Mouse (Mus musculus) liver, adult 2 months (tissue): Measurements from ENCODE around the gene Clcc1. TPM values are rescaled to one million over a fixed set of nuclear protein-coding genes. Genes with fewer than 3 reads are reported as not detected.
A peak's percentile ranks its signal among the peaks of the same experiment; 100 is the strongest.

Source experiments
- DNase-seq: peaks from one replicate; pipeline ENCODE4 v3.0.0-alpha.2; 2011; ENCODE audit warnings: low read depth, low spot score; ENCODE audit errors: extremely low read depth
- H3K27ac ChIP-seq: fragments of 200-500 bp; replicated peaks from 2 replicates; pipeline ENCODE4 v1.5.1; 2012; ENCODE audit warnings: low read depth, mild to moderate bottlenecking, control low read depth, inconsistent platforms, low read length; ENCODE audit not compliant: insufficient read depth
- H3K27me3 ChIP-seq: fragments of 200-500 bp; 2 replicates; pipeline ENCODE4 v1.6.1; 2012; ENCODE audit warnings: mild to moderate bottlenecking, moderate library complexity, low read length, inconsistent platforms; ENCODE audit not compliant: control insufficient read depth, insufficient read depth
- H3K36me3 ChIP-seq: fragments of 200-500 bp; 2 replicates; pipeline ENCODE4 v1.6.1; 2012; ENCODE audit warnings: low read length, inconsistent platforms; ENCODE audit not compliant: control insufficient read depth, insufficient read depth
- H3K4me1 ChIP-seq: fragments of 200-500 bp; 2 replicates; pipeline ENCODE4 v1.6.1; 2011; ENCODE audit warnings: low read length; ENCODE audit not compliant: control insufficient read depth, insufficient read depth
- H3K4me3 ChIP-seq: fragments of 200-500 bp; 2 replicates; pipeline ENCODE4 v1.5.1; 2011; ENCODE audit warnings: low read depth, mild to moderate bottlenecking, control low read depth, low read length, moderate library complexity; ENCODE audit not compliant: insufficient read depth
- H3K79me2 ChIP-seq: fragments of 200-500 bp; 2 replicates; pipeline ENCODE4 v1.6.1; 2012; ENCODE audit warnings: inconsistent platforms, mild to moderate bottlenecking, low read length, moderate library complexity; ENCODE audit not compliant: control insufficient read depth, insufficient read depth
- H3K9ac ChIP-seq: fragments of 200-500 bp; 2 replicates; pipeline ENCODE4 v1.6.1; 2012; ENCODE audit warnings: low read depth, mild to moderate bottlenecking, control low read depth, inconsistent platforms, low read length
- CTCF ChIP-seq: fragments of 200-500 bp; IDR thresholded peaks from 2 replicates; pipeline ENCODE4 v1.5.1; 2011; ENCODE audit warnings: low read depth, low read length, control low read depth
- POLR2A ChIP-seq: fragments of 200-500 bp; IDR thresholded peaks from 2 replicates; pipeline ENCODE4 v1.6.1; 2011; ENCODE audit warnings: low read length, control low read depth; ENCODE audit not compliant: insufficient read depth; ENCODE audit errors: extremely low read depth
- WGBS: fragments of 180-500 bp; shearing (Covaris S2); methylation state at CpG from one replicate; pipeline ENCODE4 v1.1.7; 2018; 5-methylcytosine and 5-hydroxymethylcytosine counted together
- polyA plus RNA-seq: library from polyadenylated mRNA; depleted of rRNA; stranded (reverse); fragments of >200 nt; gene quantifications from 2 replicates; pipeline ENCODE4 v1.2.3, GENCODE M21; 2012
- total RNA-seq: library from RNA; depleted of rRNA; stranded (reverse); fragments of >200 nt; gene quantifications from 2 replicates; pipeline ENCODE4 v1.2.3, GENCODE M21; 2014

Gene Clcc1
- total and polyA plus RNA-seq, 2 experiments, result 43.9 to 83.4 TPM

DNA sequence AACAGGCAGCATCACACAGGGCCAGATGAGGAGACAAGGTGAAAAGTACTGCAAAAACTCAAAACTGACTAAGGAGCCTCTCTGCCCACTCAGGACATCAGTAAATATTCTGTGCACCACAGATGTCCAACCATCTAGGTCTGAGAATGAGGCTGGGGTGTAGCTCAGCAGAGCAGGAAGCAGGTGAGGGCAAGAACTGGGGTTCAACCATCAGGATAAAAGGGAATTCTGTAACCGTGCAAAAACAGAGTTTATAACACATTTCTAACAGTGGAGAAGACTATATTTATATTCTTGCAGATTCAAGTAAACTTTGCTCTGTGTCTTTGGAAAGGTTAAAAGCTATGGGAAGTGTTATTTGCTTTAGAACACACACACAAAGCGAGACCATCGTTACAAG lies 66.0 kb downstream of the Clcc1 start:
- WGBS, result 54% methylated on average over 3 of the region's 3 CpGs

DNA sequence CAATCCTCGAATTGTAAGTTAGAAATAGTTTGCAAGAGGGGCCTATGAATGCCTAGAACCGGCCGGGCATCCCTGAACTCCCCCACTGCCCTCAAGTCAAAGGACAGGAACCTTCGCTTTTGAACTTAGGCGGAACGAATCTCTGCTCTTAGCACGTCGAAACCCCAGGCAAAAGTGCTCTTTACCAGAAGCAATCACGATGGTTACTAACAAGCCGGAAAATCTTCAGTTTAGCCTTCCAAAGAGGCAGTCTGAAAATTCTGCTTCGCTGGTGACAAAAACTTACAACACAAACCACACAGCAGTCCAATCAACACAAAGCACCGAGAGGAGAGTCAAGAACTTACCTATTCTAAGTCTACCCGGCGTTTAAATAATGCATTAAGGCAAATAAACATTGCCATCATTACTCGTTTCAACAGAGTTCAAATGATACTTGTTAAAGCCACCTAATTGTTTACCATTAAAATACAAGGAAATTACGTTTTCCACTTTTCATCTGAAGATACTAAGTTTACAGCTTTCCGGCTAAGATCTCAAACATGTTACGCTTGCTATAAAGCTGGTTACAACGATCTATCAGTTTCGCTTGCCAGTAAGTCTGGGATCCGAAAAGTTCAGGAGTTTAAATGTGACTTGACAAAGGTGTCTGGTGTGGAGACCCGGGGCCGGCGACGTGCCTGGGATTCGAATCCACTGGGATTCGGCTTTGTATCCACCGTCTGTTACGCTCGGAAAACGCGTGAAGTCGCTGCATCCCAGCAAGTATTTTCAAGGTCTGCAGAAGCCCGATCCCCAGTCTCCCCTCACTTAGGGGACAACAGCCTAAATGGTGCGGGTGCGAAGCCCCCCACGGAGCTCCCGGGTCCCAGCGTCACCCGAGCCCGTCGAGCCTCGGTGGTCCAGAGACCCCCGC lies 67.6 kb downstream of the Clcc1 start:
- Histone ChIP-seq H3K4me3 (peak overlapping the region; percentile 76), H3K27me3 (no peaks in the 10 kb centered on the region), H3K9ac (peak overlapping the region; percentile 54), H3K4me1 (peaks cover 6% of the 10 kb centered on the region), H3K79me2 (peaks cover 3% of the 10 kb centered on the region; the same call in 1 of the 2 replicates), H3K36me3 (no peaks in the 10 kb centered on the region), H3K27ac (no peak overlapping the region)
- TF ChIP-seq POLR2A (no peak), CTCF (peak; percentile 42)
- DNase-seq, result peak; percentile 53
- 2% methylated on average over 44 of the region's 44 CpGs for WGBS

More for the DNA sequence above, 66.0 kb downstream of the Clcc1 start:
- no peaks in the 10 kb centered on the region for H3K27me3 ChIP-seq
- H3K27ac ChIP-seq, result no peak overlapping the region
- TF ChIP-seq CTCF (no peak), POLR2A (no peak)
- H3K79me2 ChIP-seq, result peaks cover 6% of the 10 kb centered on the region; the same call in 1 of the 2 replicates
- no peaks in the 10 kb centered on the region for H3K36me3 ChIP-seq
- peaks cover 7% of the 10 kb centered on the region for H3K4me1 ChIP-seq
- no peak overlapping the region for H3K4me3 ChIP-seq
- no peak overlapping the region for H3K9ac ChIP-seq
- no peak for DNase-seq

DNA sequence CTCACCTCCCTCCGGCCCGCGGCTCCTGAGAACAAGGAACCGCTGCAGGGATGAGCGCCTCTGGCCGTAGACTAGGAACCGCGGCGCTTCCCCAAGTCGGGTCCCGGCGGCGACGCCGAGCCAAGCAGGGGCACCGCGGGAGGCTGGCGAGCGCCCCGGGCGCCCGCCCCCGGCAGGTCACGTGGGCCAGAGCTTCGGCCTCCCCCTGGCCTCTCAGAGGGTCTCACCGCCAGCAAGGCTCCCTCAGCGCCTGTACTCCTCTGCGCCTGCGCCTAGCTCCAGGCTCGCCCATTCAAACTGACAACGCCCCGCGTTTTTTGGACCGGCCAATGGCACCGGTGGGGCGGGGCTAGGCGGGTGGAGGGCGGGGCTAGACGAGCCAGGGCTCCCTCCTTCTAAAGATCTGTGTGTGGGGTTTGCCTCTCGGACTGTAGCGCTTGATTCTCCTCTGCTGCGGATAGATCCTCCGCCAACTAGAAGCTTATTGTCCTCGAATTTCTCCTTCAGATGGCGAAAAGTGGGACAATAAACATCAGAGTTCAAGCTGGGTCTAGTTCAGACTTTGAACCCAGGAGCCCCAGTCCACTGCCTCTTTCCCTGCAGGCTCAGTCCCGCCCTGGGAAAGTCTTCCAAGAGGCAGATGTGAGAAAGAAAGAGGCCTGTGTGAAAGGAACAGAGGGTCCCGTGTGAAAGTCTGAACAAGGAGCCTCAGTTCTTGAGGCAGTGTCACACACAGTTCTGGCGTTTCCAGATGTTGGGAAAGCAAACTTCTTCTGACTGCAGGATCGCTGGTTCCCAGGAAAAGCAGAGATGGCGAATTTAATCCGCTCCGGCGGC lies 68.5 kb downstream of the Clcc1 start, which contains the start of gene Gpsm2:
Gene Gpsm2, minus strand, starts transcription at position 274 of the 837 bp plus-strand sequence.
- peaks cover 6% of the 10 kb centered on the region for H3K4me1 ChIP-seq
- H3K27ac ChIP-seq, result peak within 1 kb of the TSS; percentile 12; the same call in 1 of the 2 replicates
- peaks cover 3% of the 10 kb centered on the region; the same call in 1 of the 2 replicates for H3K79me2 ChIP-seq
- peak; percentile 73 for DNase-seq
- H3K27me3 ChIP-seq, result no peaks in the 10 kb centered on the region
- H3K9ac ChIP-seq, result peak within 1 kb of the TSS; percentile 54
- H3K4me3 ChIP-seq, result peak within 1 kb of the TSS; percentile 76
- H3K36me3 ChIP-seq, result no peaks in the 10 kb centered on the region
- TF ChIP-seq CTCF (no peak), POLR2A (peak; percentile 59)
- 5% methylated on average over 53 of the region's 53 CpGs for WGBS

DNA sequence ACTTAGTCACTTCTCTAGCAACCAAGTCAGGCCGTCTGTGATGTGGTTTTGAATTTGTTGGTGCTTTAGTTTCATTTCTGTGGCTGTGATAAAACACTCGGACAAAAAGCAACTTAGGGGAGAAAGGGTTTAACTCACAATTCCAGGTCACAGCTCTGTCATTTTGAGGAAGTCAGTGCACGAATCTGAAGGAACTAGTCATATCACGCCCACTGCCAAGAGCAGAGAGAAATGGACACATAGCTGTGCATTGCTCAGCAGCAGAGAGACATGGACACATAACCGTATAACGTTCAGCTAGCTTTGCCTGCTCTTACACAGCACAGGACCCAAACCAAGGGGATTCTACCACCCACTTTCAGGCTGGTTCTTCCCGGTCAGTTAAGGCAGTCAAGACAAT lies 72.7 kb downstream of the Clcc1 start:
- Histone ChIP-seq H3K27ac (no peak overlapping the region), H3K79me2 (no peaks in the 10 kb centered on the region), H3K4me3 (no peak overlapping the region), H3K36me3 (no peaks in the 10 kb centered on the region), H3K4me1 (peaks cover 2% of the 10 kb centered on the region; the same call in 1 of the 2 replicates), H3K9ac (no peak overlapping the region), H3K27me3 (no peaks in the 10 kb centered on the region)
- WGBS, result 88% methylated on average over 7 of the region's 7 CpGs
- no peak for DNase-seq
- no peak for TF ChIP-seq POLR2A
- no peak for TF ChIP-seq CTCF

DNA sequence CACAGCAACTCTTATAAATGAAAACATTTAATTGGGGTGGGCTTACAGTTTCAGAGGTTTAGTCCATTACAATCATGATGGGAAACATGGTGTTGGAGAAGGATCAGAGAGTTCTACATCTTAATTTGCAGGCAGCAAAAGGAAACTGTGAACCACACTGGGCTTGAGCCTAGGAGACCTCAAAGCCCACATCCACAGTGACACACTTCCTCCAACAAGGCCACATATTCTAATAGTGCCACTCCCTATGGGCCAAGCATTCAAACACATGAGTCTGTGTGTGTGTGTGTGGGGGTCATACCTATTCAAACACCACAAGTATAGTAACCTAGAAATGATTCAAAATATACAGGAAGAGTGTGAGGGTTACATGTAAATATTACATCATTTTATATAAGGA lies 73.6 kb downstream of the Clcc1 start:
- no peaks in the 10 kb centered on the region for H3K27me3 ChIP-seq
- H3K4me1 ChIP-seq, result peaks cover 2% of the 10 kb centered on the region; the same call in 1 of the 2 replicates
- H3K79me2 ChIP-seq, result no peaks in the 10 kb centered on the region
- TF ChIP-seq POLR2A, result no peak
- TF ChIP-seq CTCF, result no peak
- no peak for DNase-seq
- no peak overlapping the region for H3K27ac ChIP-seq
- no peak overlapping the region for H3K9ac ChIP-seq
- H3K4me3 ChIP-seq, result no peak overlapping the region
- H3K36me3 ChIP-seq, result no peaks in the 10 kb centered on the region
